Mouse (Mus musculus) retina, postnatal 7 days (tissue): ENCODE data around the gene Col25a1.

Source experiments
- DNase-seq: peaks from one replicate; pipeline ENCODE4 v3.0.0-alpha.2; 2012; ENCODE audit warnings: low read depth, low spot score

Gene Col25a1

GRCm38 (mm10) chr3:130327039-130328015 is 196.0 kb downstream of the Col25a1 start:
- no peak for DNase-seq

DNA sequence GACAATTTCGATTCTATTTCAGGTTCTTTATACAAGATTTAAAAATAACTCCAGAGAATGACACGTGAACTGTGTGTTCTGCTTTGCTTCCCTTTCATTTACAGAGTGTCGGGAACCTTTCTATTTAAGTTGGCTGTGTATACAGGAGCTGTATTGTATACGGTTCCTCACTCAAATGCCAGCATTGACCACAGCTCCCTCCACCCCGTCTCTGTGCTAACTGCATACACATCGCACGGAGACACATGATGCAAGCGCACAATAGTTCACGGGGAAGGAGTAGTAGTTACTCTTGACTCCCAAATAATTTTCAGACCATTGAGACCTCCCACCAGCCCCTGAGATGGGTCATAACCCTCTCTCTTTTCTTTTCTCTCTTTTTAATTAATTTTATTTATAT is 197.6 kb downstream of the Col25a1 start:
- no peak for DNase-seq

DNA sequence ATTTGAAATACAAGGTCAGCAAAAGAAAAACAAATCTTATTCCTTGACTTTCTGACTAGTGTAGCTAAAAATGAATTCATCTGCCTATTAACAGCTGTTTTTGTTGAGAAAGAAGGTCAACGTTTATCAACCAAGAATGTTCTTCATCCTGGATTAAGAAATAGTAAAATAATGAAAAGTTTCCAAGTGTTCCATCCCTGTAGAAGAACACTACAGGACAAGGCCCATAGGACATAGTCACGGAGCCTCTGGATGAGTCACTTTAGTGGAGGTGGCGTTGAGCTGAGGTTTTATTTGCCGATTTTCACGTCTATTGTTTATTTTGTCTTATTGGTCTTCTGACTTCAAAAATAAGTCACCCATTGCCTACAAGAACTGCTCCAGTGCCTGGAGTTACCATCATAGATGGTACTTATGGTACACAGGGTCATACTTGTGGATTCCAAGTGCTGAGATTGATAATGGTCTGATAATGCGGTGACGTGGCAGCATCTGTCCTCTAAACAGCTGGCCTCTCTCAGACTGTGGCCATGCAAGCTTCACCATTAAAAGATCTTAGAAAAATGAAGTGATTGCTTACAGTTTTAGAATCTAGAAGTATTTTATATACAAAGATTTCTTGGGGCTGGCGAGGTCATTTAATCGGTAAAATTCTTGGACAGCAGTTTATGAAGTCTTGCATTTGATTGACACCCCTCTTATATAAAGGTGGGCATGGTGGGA is 198.7 kb downstream of the Col25a1 start:
- no peak for DNase-seq

DNA sequence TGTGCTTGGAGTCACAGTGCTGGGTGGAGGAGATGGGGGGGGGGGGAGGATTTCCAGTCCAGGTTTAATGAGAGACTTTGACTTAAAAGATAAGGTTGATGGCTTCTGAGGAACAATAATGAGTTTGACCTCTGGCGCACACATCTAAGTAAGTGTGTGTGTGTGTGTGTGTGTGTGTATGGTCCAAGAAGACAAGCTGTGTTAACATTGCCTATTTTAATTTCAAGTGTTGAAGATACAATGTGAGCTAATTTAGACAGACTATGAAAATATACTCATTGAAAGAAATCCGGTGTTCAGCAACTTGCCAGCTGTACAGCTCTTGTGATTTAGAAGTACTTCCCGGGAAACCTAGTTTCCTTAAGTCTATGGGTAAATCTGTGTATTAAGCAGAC is 199.3 kb downstream of the Col25a1 start:
- DNase-seq = no peak

GRCm38 (mm10) chr3:130332347-130332913 is 201.1 kb downstream of the Col25a1 start:
- no peak for DNase-seq

GRCm38 (mm10) chr3:130337857-130338256 is 206.6 kb downstream of the Col25a1 start:
- peak; percentile 14 for DNase-seq

- no peak for DNase-seq
Measured at GRCm38 (mm10) chr3:130338371-130338770, 207.1 kb downstream of the Col25a1 start.

GRCm38 (mm10) chr3:130350161-130350560 is 218.9 kb downstream of the Col25a1 start:
- DNase-seq = no peak

DNA sequence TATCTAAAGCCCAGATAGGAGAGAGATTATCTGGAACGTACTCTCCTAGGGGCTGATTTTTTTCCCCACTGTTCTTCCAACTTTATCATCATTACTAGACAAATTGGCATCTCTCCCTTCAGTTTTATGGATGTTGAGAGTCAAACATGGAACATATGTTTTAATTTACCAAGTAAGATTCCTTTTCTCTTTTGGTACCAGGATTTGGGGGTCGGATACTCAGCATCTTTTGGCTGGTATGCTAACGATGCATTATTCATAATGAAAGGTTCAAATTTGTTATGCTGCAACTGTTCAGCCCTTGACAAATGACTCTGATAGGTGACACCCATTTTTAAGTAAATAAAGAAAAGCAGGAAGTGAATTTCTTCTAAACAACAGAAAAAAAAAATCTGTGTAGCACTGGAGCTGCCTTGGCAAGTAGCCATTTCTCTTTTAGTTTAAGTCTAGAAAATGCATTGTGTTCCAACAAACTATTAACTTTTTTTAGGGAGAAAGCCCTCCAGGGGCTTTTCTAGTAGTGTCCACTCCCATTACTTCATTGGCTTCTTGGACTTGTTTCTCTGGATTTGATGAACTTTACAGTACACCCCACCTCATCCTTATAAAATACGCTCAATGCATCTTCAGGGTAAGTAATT is 223.2 kb downstream of the Col25a1 start:
- no peak for DNase-seq

- no peak for DNase-seq
Measured at GRCm38 (mm10) chr3:130356575-130357173, 225.4 kb downstream of the Col25a1 start.

DNA sequence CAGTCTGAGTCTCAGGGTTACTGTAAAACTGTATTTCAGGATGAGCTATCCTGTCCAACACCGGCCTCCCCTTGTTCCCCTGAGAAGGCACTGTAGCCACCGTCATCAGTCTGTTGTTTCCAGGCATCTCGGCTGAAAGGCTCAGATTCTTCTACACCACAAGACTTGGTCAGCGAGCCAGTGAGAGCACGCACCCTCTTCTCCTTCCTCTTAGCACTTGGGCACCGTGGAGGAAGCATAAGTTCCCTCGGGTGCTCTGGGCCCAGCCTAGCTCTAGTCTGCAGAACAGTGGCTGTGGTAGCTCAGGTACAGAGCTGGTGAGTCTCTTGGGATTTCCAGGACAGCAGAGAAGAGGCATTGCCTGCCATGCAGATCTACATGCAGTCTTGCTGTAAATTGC is 229.5 kb downstream of the Col25a1 start:
- DNase-seq = no peak

GRCm38 (mm10) chr3:130361922-130362321 is 230.6 kb downstream of the Col25a1 start:
- no peak for DNase-seq

GRCm38 (mm10) chr3:130362797-130363367 is 231.6 kb downstream of the Col25a1 start:
- no peak for DNase-seq

GRCm38 (mm10) chr3:130366917-130367610 is 235.8 kb downstream of the Col25a1 start:
- DNase-seq = no peak

GRCm38 (mm10) chr3:130368352-130368751 is 237.1 kb downstream of the Col25a1 start:
- no peak for DNase-seq

- no peak for DNase-seq
Measured at GRCm38 (mm10) chr3:130369113-130369512, 237.8 kb downstream of the Col25a1 start.

DNA sequence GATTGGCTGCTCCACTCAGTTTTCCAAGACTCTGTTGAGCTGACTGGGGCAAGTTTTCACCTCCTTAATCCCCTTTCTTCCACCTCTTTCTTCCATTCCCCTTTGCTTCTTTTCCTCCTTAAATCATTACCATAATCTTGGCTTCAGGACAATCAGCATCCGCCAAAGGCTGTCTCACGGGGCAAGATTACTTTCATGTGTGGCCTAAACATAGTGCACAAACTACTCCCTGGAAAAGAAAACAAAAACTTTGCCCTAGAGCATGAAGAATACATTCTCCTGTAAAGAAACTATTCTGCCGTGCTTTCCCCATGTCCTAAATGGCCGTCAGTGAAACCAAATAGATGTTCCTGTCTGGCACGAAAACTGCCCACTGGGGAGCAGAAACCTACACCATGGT is 238.9 kb downstream of the Col25a1 start:
- DNase-seq = no peak

GRCm38 (mm10) chr3:130373145-130373544 is 241.8 kb downstream of the Col25a1 start:
- no peak for DNase-seq

GRCm38 (mm10) chr3:130374620-130375341 is 243.5 kb downstream of the Col25a1 start:
- DNase-seq = no peak

GRCm38 (mm10) chr3:130377786-130378185 is 246.5 kb downstream of the Col25a1 start:
- no peak for DNase-seq
